Mouse (Mus musculus) megakaryocyte, embryonic 14.5 days (primary cell): ENCODE data around the gene Rnf224. TPM values are rescaled to one million over a fixed set of nuclear protein-coding genes. Genes with fewer than 3 reads are reported as not detected.
A peak's percentile ranks its signal among the peaks of the same experiment; 100 is the strongest.

Experiments
- H3K27me3 ChIP-seq: replicated peaks from 2 replicates; pipeline ENCODE3; 2012; ENCODE audit warnings: inconsistent platforms
- H3K36me3 ChIP-seq: replicated peaks from 2 replicates; pipeline ENCODE3; 2012; ENCODE audit warnings: low read length, inconsistent platforms, mixed read lengths
- H3K4me1 ChIP-seq: 2 replicates; pipeline ENCODE4 v1.6.1; 2012; ENCODE audit warnings: inconsistent platforms
- H3K4me3 ChIP-seq: replicated peaks from 2 replicates; pipeline ENCODE3; 2012; ENCODE audit warnings: moderate library complexity, mild to moderate bottlenecking, inconsistent platforms
- H3K9me3 ChIP-seq: 2 replicates; pipeline ENCODE4 v1.6.1; 2012; ENCODE audit warnings: inconsistent platforms
- FLI1 ChIP-seq: IDR thresholded peaks from 2 replicates; pipeline ENCODE4 v1.6.1; 2012; ENCODE audit warnings: low read length, inconsistent platforms, mixed read lengths
- GATA1 ChIP-seq: IDR thresholded peaks from 3 replicates; pipeline ENCODE4 v1.6.1; 2012; ENCODE audit warnings: mixed read lengths, low read length, inconsistent platforms, borderline replicate concordance
- polyA plus RNA-seq: library from polyadenylated mRNA; stranded (reverse); fragments of >175 nt; gene quantifications from 2 replicates; pipeline ENCODE4 v1.2.3, GENCODE M21; 2012; ENCODE audit warnings: low replicate concordance; ENCODE audit not compliant: insufficient read depth

Gene Rnf224
- polyA plus RNA-seq, 1 experiment: not detected

- no peaks in the 10 kb centered on the region for H3K9me3 ChIP-seq
- peak overlapping the region; percentile 76 for H3K4me3 ChIP-seq
- peaks cover 15% of the 10 kb centered on the region for H3K36me3 ChIP-seq
- peaks cover 72% of the 10 kb centered on the region for H3K4me1 ChIP-seq
- H3K27me3 ChIP-seq: peaks cover 15% of the 10 kb centered on the region
- TF ChIP-seq GATA1 (no peak), FLI1 (no peak)
Observed at GRCm38 (mm10) chr2:25226864-25227263, 9.7 kb downstream of the Rnf224 start.

- H3K9me3 ChIP-seq: no peaks in the 10 kb centered on the region
- H3K27me3 ChIP-seq: peaks cover 6% of the 10 kb centered on the region
- no peak for TF ChIP-seq FLI1
- no peak for TF ChIP-seq GATA1
- peaks cover 24% of the 10 kb centered on the region for H3K36me3 ChIP-seq
- peak overlapping the region; percentile 99 for H3K4me3 ChIP-seq
- peaks cover 73% of the 10 kb centered on the region for H3K4me1 ChIP-seq
Observed at GRCm38 (mm10) chr2:25225811-25226379, 10.7 kb downstream of the Rnf224 start.

- H3K36me3 ChIP-seq: peaks cover 24% of the 10 kb centered on the region
- H3K9me3 ChIP-seq: no peaks in the 10 kb centered on the region
- no peaks in the 10 kb centered on the region for H3K27me3 ChIP-seq
- H3K4me3 ChIP-seq: peak overlapping the region; percentile 99
- no peak for TF ChIP-seq GATA1
- TF ChIP-seq FLI1: no peak
- peaks cover 80% of the 10 kb centered on the region for H3K4me1 ChIP-seq
Observed at GRCm38 (mm10) chr2:25224766-25225752, 11.5 kb downstream of the Rnf224 start.

- H3K4me1 ChIP-seq: peaks cover 81% of the 10 kb centered on the region
- H3K4me3 ChIP-seq: peak within 1 kb of the TSS; percentile 99
- TF ChIP-seq GATA1: no peak
- TF ChIP-seq FLI1: no peak
- peaks cover 24% of the 10 kb centered on the region for H3K36me3 ChIP-seq
- no peaks in the 10 kb centered on the region for H3K27me3 ChIP-seq
- H3K9me3 ChIP-seq: no peaks in the 10 kb centered on the region
Observed at GRCm38 (mm10) chr2:25224492-25224765, 12.2 kb downstream of the Rnf224 start, which contains the start of gene Tubb4b. TSS of gene Tubb4b (minus strand) at chr2:25224702.

- Histone ChIP-seq H3K36me3 (peaks cover 24% of the 10 kb centered on the region), H3K27me3 (no peaks in the 10 kb centered on the region), H3K9me3 (0 out of 2 replicates have a peak, but pooled peaks cover under 1% of the 10 kb centered on the region), H3K4me1 (peaks cover 75% of the 10 kb centered on the region), H3K4me3 (peak overlapping the region; percentile 99)
- TF ChIP-seq GATA1 (0 out of 3 replicates have a peak, but pooled peaks have one; percentile 10), FLI1 (no peak; the same call in 1 of the 2 replicates)
Observed at GRCm38 (mm10) chr2:25223681-25224491, 12.7 kb downstream of the Rnf224 start.

- Histone ChIP-seq H3K4me1 (peaks cover 58% of the 10 kb centered on the region), H3K27me3 (peaks cover 5% of the 10 kb centered on the region), H3K4me3 (peak overlapping the region; percentile 47), H3K9me3 (0 out of 2 replicates have a peak, but pooled peaks cover 4% of the 10 kb centered on the region), H3K36me3 (peaks cover 24% of the 10 kb centered on the region)
- TF ChIP-seq GATA1 (no peak), FLI1 (no peak)
Observed at GRCm38 (mm10) chr2:25221331-25221772, 15.2 kb downstream of the Rnf224 start.

- Histone ChIP-seq H3K36me3 (peaks cover 18% of the 10 kb centered on the region), H3K4me3 (no peak within 1 kb of the TSS), H3K4me1 (peaks cover 66% of the 10 kb centered on the region), H3K27me3 (peaks cover 6% of the 10 kb centered on the region), H3K9me3 (0 out of 2 replicates have a peak, but pooled peaks cover 4% of the 10 kb centered on the region)
- TF ChIP-seq GATA1 (no peak), FLI1 (no peak)
Observed at GRCm38 (mm10) chr2:25218445-25218844, 18.1 kb downstream of the Rnf224 start, which contains the start of gene Fam166a. TSS of gene Fam166a (plus strand) at chr2:25218745.

- Histone ChIP-seq H3K36me3 (peaks cover 15% of the 10 kb centered on the region), H3K4me1 (peaks cover 62% of the 10 kb centered on the region), H3K4me3 (no peak overlapping the region), H3K9me3 (0 out of 2 replicates have a peak, but pooled peaks cover 4% of the 10 kb centered on the region), H3K27me3 (peaks cover 7% of the 10 kb centered on the region)
- TF ChIP-seq FLI1: no peak
Observed at GRCm38 (mm10) chr2:25217666-25218065, 18.9 kb downstream of the Rnf224 start.

GRCm38 (mm10) chr2:25214444-25214843, 22.1 kb downstream of the Rnf224 start, which contains the start of gene Stpg3:
TSS of gene Stpg3 (minus strand) at chr2:25214637.
- Histone ChIP-seq H3K4me3 (peak within 1 kb of the TSS; percentile 29), H3K27me3 (peaks cover 7% of the 10 kb centered on the region), H3K36me3 (peaks cover 12% of the 10 kb centered on the region), H3K9me3 (0 out of 2 replicates have a peak, but pooled peaks cover 4% of the 10 kb centered on the region), H3K4me1 (peaks cover 60% of the 10 kb centered on the region)
- TF ChIP-seq GATA1: no peak
- TF ChIP-seq FLI1: no peak
